Mouse (Mus musculus) C2C12 (cell line): ENCODE measurements at regions not wholly inside any gene's neighbourhood (a gene's known extent, or its start where the extent isn't known, plus 50 kb on each side); places are given as distances from the start of the nearest gene placed in this dataset.

Experiments used
- CTCF ChIP-seq: IDR thresholded peaks from one replicate; pipeline ENCODE4 v1.5.1; 2011; ENCODE audit not compliant: control insufficient read depth, insufficient read depth, insufficient read length
- FOSL1 ChIP-seq: IDR thresholded peaks from one replicate; pipeline ENCODE4 v1.8.0; 2011; ENCODE audit warnings: mild to moderate bottlenecking, low read length; ENCODE audit not compliant: poor library complexity, insufficient read depth, severe bottlenecking
- MAX ChIP-seq: IDR thresholded peaks from one replicate; pipeline ENCODE4 v1.6.1; 2011; ENCODE audit warnings: mild to moderate bottlenecking, control low read depth
- USF1 ChIP-seq: IDR thresholded peaks from one replicate; pipeline ENCODE4 v1.6.1; 2011; ENCODE audit warnings: low read depth, mild to moderate bottlenecking, control low read depth, moderate library complexity

- TF ChIP-seq CTCF: no peak
- no peak for TF ChIP-seq MAX
- TF ChIP-seq USF1: no peak
- no peak for TF ChIP-seq FOSL1
Observed at GRCm38 (mm10) chr12:40946888-40947287, 77.0 kb upstream of the Immp2l start.
